In genomic region chr12:104939372-104940026, GRCm38 (mm10) we compare ENCODE assay signal across 8 mouse cellular contexts.
A peak's percentile ranks its signal among the peaks of the same experiment; 100 is the strongest.
DNase-seq lines count a peak whose midpoint lies in the region; ATAC-seq lines count a peak whose summit lies in the region.

No protein-coding gene starts in this region.

- 36% methylated on average over 13 of the region's 13 CpGs for WGBS in hindbrain, embryonic 14.5 days

- H3K4me2 ChIP-seq in hindbrain, embryonic 14.5 days (replicated peaks), result no peak overlapping the region

- H3K27me3 ChIP-seq in hindbrain, embryonic 14.5 days (ENCODE audit: control insufficient read depth, insufficient read depth, low read length), result no peaks in the 10 kb centered on the region

- peak; percentile 70 for ATAC-seq in hindbrain, embryonic 14.5 days (ENCODE audit: low FRiP score)

- no peaks in the 10 kb centered on the region for H3K36me3 ChIP-seq in hindbrain, embryonic 14.5 days (replicated peaks; ENCODE audit: control insufficient read depth, insufficient read depth)

- peak; percentile 65 for DNase-seq in R1 (ENCODE audit: low read depth, low spot score)
- peak; percentile 93 for DNase-seq in cerebellum, adult 8-10 months
- peak; percentile 94 for DNase-seq in forelimb bud, embryonic 11.5 days (ENCODE audit: low read depth, low spot score)
- DNase-seq in hindbrain, embryonic 14.5 days (ENCODE audit: low spot score), result peak; percentile 88
- DNase-seq in layer of hippocampus, postnatal 14 days (ENCODE audit: low spot score in 2 of 2), result peak; percentile 83 to 84
- DNase-seq in lung, postnatal 14 days, result peak; percentile 79
- peak; percentile 86 for DNase-seq in retina, postnatal 1 day
- peak; percentile 74 for DNase-seq in urinary bladder, postnatal 14 days (ENCODE audit: low spot score)

- H3K27ac ChIP-seq in hindbrain, embryonic 14.5 days, result no peak overlapping the region

- no peak overlapping the region for H3K9ac ChIP-seq in hindbrain, embryonic 14.5 days

- H3K9me3 ChIP-seq in hindbrain, embryonic 14.5 days (ENCODE audit: control insufficient read depth, low read length), result 0 out of 2 replicates have a peak, but pooled peaks cover 6% of the 10 kb centered on the region

- no peaks in the 10 kb centered on the region for H3K4me1 ChIP-seq in hindbrain, embryonic 14.5 days (replicated peaks; ENCODE audit: control insufficient read depth, insufficient read depth, low read length)

- no peak overlapping the region for H3K4me3 ChIP-seq in hindbrain, embryonic 14.5 days (replicated peaks; ENCODE audit: low read length)
